Mouse (Mus musculus) c-Kit-positive CD71-negative TER-119-negative erythroid progenitor cells, embryonic 14.5 days (primary cell): Measurements from ENCODE around the gene Hk3.
A peak's percentile ranks its signal among the peaks of the same experiment; 100 is the strongest.

Source experiments
- DNase-seq: peaks from one replicate; pipeline ENCODE4 v3.0.0-alpha.2; 2013; ENCODE audit warnings: low read depth

The Hk3 gene

GRCm38 (mm10) chr13:55002090-55002489 lies 19.1 kb downstream of the Hk3 start:
- no peak for DNase-seq

- no peak for DNase-seq
Observed at GRCm38 (mm10) chr13:55000433-55000832, 20.8 kb downstream of the Hk3 start.

DNA sequence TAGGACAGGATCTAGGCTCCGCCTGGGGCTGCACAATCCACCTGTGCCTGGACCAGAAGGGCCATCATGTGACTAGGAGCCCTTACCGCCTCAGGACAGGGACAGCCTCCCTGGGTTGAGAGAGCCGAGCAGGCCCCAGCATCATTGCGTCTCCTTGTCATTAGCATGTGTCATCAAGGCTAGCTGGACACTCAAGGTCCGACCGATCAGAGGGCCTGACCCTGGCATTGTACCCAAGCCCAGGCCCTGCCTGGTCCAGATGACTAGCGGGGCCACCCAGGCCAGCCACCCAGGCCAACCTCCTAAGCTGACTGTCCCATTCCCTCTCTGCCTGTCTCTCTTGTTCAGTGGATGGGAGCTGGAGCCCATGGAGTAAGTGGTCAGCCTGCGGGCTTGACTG lies 23.6 kb downstream of the Hk3 start:
- no peak for DNase-seq

DNA sequence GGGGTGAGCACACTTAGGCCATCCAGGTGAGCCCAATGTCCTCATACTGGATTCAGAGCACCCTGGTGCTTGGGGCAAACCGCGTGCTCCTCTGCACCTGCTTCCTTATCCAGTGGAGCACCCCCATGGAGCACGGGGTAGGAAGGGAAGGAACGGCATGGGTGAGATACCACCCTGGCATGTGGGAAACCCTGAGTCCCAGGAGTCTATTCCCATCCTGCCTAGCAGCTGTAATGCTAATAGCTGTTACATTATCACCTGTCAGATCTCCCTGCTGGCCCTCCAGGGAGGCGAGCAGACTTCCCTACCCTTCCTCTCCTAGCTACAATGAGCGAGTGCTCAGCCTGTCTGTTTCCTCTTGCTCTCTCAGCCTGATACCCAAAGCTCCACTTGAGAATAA lies 26.0 kb downstream of the Hk3 start:
- no peak for DNase-seq

DNA sequence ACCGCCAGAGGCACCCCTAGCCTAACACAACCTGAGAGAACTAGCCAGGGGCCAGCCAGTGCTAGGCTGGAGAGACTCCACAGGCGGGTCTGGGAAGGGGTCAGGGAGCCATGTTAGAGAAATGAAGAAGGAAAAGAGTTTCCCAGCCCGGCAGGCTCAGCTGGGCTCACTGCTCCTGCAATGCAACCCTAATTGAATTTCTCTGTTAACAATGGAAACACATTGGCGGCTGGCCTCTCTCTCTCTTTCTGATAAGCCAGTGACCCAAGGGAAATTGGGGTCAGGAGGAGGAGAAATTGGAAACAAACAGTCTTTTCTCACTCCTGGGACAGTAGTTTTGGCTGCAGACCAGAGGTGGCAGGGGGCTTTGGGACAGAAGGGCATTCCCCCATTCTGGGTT lies 26.6 kb downstream of the Hk3 start:
- no peak for DNase-seq

DNA sequence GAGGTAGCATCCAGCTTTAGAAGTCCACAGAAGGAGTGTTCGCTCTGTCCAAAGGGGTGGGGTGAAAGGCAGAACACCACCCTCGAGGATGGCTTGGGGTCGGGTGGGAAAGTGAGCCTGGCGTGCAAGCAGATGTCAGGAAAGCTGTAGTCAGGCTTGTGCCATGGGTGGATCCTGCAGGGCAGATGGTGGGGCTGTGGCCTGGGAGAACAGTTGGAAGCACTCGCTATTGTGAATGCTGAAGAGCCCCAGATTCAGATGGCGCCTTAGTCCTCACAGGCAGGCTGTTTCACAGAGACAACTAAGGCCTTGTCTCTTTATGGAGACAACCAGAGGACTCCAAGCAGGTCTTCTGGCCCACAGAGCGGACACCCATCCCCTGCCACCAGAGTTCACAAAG lies 29.0 kb downstream of the Hk3 start:
- DNase-seq, result no peak

DNA sequence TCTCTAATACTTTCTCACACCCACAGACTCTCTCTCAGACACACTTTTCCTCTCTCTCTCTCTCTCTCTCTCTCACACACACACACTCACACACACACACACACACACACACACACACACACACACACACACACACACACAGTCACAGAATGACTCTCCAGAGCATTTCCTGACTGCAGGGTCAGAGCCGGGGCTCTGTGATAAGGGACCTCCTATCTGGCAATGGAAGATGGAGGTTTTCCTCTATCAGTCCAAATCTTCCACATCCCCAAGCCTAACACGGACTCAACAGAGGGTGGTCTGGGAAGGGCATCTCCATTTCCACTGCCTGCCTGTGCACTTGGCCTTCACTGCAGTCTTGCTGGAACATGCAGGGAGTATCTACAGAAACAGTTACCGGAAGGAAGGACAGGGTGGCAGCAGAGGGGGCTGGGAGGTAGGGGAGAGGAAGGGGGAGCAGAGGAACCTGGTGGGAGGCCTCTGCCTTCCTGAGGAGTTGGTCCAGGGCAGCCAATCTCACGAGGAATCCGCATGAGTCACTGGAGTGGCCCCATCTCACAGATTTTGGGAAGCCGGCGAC lies 32.9 kb downstream of the Hk3 start:
- DNase-seq, result no peak

DNA sequence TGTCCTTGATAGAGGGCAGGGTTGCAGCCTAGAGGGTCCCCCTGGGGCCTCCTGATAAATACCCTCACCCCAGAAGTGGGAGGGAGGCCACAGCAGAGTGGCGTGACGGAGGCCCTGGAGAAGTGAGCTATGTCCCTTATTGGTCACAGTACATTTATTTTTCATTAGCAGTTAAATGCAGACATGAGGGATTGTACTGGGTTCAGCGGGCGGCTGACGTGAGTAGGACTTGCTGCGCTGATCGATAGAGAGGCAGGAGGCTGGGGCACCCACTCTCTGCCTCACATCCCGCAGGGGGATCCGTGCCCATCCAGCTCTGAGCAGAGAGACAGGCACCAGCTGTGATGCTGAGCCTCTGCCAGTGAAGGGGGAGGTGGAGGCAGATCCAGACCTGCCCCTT lies 33.8 kb downstream of the Hk3 start:
- DNase-seq, result no peak

DNA sequence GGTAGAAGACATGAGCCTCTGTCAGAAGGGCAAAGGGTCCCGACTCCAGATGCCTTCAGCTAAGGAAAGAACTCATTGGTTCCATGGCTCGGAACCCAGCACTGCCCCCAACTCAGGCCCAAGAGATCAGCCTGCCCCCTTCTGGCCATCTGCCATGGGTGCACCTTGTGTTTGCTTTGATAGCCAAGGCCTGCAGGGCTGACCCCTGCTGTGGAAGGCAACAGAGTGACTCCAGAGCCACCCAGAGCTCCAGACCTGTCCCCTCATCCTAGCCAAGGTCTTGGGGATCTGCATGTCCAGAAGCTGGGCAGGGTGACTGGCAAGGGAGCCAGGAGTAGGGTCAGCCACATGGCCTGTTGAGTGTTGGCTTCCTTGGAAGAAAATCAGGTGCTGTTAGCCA lies 37.6 kb downstream of the Hk3 start:
- DNase-seq, result no peak

- no peak for DNase-seq
Observed at GRCm38 (mm10) chr13:54983001-54983400, 38.2 kb downstream of the Hk3 start.

DNA sequence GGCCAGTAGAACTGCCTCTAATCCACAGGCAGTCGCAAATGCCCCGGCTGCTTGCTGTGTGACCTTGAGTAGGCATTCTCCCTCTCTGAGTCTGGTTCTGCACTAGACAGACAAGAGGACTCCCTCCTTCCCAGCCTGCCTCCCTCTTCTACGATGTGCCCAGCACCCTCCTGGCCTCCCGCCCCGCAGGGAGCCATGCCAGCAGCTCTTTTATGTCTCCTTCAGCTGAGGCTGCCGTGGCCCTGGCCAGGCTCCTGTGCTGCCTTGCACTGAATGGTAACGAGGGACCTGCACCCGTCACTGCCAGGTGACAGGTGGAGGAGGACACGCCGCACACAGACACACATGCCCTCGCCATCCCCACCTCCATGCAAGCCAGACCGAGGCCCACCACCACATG lies 40.2 kb downstream of the Hk3 start:
- no peak for DNase-seq

DNA sequence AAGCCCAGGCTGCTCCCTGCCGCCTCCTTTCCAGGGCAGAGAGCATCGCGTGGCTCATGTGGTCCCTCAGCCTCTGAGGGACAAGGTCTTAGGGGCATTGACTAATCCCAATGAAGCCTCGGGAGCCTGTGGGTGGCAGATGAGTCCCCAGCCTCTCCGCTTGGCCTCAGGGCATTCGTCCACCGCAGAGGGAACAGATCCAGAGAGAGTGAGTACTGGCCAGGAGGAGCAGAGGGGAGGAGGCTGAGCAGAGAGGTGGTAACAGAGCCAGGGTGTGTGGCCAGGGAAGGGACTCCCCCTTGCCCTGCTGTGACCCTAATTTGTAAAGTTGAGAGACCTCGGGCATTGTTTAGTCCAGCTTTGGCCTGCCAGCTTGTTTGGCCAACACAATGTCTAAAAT lies 42.4 kb downstream of the Hk3 start:
- DNase-seq, result no peak

GRCm38 (mm10) chr13:54975546-54975945 lies 45.6 kb downstream of the Hk3 start:
- DNase-seq, result no peak

GRCm38 (mm10) chr13:54970521-54971247 lies 50.5 kb downstream of the Hk3 start:
- DNase-seq, result peak; percentile 37

- DNase-seq, result no peak
Observed at GRCm38 (mm10) chr13:54969513-54969912, 51.7 kb downstream of the Hk3 start.

DNA sequence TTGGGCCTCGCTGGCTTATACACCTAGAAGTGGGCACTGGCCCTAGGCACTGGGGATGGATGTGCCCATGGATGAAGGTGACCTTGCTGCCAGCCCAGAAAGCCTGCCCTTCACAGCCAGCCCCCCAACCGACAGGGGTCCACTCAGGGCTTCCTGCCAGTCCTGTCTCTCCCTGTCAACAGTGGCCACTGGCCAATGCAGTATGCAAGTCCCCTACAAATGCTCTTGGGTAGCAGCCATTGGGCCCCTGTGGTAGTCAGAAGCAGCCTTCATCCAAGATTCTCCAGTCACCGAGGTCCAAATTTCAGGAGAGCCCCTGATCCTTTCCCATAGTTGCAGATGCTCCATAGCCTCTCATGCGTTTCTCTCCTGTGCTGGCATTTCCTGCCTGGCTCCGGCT lies 52.5 kb downstream of the Hk3 start:
- no peak for DNase-seq

GRCm38 (mm10) chr13:54967501-54967900 lies 53.7 kb downstream of the Hk3 start:
- no peak for DNase-seq

DNA sequence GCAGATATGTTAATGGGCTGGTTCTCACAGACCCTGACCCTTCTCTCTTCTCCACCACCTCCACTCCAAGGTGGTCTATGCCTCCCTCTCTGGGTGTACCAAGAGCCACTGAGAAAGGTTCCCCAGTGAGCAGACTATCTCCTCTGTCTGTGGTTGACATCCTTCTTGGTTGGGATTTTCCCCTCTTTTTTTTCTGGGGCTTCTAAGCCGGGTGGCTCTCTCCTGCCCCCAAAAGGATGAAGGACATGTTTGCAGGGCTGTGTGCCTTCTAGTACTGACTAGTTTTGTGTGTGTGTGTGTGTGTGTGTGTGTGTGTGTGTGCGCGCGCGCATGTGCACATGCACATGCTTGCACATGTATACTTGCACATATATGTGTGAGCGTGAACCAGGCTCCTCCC lies 55.9 kb downstream of the Hk3 start:
- DNase-seq, result no peak

- no peak for DNase-seq
Observed at GRCm38 (mm10) chr13:54960491-54960890, 60.7 kb downstream of the Hk3 start.

GRCm38 (mm10) chr13:54959842-54960241 lies 61.3 kb downstream of the Hk3 start:
- DNase-seq, result no peak

DNA sequence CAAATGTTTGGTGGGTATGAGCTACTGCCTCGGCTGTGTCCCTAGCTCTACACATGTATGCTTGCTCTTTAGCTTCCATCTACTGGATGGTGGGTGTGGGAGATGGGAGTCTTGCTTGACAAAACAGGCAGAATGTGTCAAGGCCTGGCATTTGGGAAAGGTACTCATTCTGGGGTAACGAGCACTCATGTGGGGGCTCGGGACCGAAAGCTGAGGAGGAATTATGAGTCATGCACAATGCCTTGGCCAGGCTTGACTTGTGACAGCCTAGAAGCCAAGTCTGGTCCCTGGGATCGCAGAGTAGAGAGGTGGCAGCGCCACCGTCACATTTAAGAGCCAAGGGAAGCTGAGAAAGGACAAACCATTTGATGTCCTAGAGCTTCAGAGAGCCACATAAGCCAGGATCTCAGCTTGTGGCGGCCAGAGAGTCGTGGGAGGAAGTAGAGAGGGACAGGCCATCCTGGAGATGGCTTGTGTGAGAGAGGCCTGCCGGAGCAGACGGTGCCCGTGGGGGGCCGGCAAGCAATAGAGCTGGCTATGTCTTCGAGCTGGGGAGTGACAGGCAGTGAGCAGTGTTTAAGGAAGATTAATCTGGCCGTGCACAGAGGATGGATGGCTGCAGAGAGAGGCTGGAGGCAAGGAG lies 62.0 kb downstream of the Hk3 start:
- DNase-seq, result no peak

GRCm38 (mm10) chr13:54957281-54957680 lies 63.9 kb downstream of the Hk3 start:
- DNase-seq, result no peak
